Mouse (Mus musculus) ovary, postnatal 10 days (tissue): ENCODE measurements around the gene Ap3b1.

Source experiments
- DNase-seq: peaks from one replicate; pipeline ENCODE4 v3.0.0; 2022; ENCODE audit warnings: low spot score

Gene Ap3b1

DNA sequence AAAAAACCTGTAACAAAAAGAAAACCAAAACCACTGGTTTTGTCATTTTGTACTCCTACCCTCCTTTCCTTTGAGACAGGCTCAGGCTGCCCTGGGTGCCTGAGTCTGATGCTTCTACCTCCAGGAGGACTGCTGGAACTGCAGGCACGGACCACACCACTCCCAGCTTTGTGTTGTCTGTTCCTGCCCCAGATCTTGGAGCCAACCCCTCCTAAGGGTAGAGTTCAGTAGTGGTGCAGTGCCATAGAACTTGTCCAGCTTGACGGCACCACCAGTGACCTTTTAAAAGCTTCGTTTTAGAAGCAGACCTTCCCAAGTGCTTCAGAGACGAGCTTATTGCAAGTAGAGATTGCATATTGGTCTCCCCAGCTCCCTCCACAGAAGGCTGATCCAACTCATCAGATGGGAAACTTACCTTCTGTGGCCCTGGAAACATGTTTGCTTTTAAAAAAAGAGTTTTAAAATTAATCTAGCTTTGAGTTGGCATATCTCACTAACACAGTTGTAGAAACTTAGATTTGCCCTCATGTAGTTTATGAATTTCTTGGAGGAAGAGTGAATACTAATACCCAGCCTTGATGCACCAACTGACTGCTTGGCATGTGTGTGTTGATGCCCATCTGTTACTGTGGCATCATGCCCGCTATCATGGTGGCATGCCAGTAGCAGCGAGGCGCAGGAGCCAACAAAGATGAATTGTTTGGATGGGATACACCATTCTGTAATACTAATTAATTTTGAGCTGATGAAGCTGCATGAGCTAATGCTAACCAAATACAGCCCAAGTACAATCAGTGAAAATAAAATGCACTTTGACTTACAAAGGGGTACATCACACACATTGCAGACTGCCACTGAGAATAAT, 17.0 kb downstream of the Ap3b1 start:
- no peak for DNase-seq

DNA sequence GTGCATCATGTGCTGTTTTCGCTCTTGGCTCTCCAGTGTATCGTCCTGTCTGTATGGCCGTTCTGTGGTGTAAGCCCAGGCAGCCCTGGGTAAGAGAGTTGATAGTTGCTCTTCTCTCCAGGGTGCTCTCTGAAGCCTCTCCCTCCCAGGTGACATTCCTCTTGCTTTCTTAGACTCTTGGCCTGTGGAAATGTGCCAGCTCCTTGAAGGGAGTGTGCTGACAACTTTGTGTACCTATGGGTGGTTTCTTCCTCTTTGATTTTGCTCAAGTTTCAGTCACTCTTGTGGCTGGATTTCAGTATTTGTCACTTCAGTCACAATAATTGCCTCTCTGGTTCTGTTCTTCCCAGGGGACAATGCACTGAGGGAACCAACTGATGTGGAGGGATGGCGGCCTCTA, 20.2 kb downstream of the Ap3b1 start:
- no peak for DNase-seq

DNA sequence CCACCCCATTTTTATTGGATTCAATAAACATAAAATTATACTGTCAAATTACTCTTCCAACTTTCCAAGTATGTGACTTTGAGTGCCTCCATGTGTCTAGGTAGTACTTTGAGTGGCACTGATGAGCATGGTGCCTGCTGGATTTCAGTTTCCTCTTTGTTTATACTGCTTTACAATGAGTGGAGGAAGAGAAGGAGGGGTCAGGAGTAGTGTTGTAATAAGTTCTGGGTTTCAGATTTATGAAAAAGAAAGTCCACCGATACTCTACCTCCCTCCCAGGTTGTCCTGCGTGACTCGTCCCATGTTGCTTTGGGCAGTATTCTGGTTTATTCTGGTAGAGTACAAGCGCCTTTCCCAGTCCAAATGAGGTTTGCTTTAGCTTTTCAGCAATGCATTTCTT, 22.7 kb downstream of the Ap3b1 start:
- no peak for DNase-seq

DNA sequence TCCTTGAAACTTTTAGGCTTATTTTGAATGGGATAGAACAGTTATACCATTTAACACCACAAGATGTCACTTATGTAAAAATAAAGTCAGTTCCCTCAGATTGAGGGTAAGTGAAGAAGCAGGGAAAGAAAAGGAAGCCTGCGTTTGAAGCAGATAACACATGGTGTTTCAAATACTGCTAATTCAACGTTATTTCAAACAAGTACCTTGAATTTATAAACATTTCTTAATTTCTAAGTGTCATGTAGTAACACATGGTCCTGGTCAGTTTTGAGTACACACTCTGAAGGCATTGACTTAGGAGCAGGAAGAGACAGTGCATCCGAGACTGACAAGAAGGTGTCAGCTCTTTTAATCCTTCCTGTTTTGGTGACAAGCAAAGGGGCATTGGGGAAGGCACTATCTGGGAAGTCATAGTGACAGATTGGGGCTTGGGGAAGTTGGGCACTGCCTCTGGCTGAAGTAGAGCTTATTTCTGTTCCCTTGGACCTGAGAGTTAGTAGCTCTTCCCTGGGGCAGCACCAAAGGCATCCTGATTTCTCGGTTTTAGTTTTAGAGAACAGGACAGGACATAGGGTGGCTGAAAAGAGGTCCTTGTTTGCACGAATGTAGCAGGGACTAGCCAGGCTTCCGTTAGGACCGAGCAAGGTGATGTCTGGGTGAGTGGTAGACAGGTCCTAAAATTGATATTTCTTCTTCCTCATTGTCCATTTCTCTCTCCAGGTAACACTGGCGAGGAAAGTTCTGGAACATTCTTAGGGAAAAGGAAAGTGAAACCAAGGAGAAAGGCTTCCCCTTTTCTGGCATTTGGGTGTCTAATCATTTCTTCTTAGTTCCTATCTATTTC, 23.3 kb downstream of the Ap3b1 start:
- no peak for DNase-seq

DNA sequence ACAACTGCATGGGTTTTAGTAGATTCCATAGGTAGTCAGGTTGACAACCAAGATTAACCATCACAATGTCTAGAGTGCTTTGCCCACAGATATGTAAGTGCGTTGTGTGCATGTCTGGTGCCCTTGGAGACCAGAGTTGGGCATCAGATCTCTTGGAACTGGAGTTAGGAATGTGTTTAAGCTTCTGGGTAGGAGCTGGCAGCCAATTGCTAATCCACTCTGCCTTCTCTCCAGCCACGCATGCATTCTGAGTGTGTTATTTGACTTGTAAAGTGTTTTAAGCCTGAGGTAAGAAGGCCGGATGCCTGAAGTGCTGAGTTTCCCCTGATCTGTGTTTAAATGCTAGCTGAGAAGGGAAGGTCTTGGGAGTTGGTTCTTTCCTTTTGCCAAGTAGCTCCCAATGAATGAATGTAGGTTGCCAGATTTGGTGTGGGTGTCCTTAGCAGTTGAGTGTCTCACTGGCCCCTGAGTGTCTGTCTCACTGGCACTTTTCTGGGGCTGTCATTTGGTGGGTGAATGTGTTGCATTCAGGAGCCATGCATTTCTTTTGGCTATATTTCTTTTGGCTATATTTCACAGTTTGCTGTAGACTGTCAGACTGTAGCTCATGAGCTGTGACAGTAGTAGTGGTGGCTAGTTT, 26.3 kb downstream of the Ap3b1 start:
- no peak for DNase-seq

DNA sequence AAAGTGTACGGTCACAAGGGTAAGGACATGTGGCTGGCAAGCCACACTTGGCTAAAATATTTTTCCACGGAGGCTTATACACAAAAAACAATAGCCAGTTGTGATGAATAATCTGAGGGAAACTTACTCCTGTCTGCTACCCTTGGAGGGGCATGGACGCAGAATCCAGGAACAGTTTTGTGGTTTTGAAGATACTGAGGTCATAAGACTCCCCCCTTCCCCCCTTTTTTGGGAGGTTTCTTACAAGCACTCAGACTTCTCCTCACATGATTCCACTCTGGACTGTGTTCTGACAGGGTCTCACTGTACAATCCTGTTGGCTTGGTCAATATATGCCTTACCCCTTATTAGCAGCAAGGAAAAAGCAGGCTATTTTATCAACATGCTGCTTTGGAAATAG, 29.8 kb downstream of the Ap3b1 start:
- DNase-seq: no peak

DNA sequence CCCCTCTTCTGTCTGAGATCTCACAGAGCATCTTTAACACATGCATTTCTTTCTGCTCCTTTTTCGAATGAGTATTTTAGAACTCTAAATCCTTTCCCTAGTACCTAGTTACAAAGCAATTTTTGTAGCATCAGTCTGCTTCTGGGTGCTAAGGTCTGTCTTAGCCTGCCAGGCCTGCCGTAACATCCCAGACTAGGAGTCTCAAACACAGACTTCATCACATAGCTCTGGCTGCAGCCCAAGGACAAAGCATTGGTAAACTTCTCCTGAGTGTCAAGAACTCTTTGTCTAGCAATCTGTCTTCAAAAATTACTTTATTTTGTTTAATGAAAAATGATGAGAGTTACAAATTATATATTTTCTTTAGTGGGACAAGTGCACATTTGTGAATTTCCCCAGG, 30.8 kb downstream of the Ap3b1 start:
- no peak for DNase-seq

DNA sequence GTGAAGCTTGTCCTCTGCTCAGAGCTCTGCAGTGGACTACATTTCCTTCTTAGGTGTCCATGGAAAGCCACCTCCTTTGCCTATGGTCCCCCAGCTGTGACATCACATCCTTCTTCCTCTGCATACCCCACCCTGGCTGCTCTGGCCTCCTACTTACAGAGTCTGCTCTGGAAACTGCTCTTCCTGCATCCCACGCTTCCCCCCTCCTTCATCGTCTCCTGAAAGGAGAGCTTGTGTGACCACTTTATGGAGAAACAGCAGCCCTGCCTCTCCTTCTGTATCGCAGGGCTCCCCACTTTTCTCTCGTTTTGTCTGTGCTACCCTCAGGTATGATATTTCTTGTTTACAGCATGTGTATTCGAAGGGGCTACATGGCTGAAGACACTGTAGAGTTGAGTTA, 33.5 kb downstream of the Ap3b1 start:
- no peak for DNase-seq

DNA sequence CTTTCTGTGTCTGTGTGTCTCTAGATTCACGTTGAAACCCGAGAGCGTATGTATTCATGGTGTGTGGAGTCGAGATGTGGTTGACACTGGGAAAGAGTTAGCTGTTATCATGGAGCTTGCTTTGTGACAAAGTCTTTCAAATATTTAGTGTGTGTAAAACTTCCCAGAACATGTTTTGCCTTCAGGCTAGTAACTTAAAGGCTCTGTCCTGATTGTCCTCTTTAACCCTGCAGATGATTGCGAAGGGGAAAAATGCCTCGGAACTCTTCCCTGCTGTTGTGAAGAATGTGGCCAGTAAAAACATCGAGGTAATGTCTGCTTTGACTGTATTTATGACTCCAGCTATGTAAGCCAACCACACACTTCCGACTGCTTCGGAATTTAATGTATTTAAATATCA, 35.7 kb downstream of the Ap3b1 start:
- no peak for DNase-seq

DNA sequence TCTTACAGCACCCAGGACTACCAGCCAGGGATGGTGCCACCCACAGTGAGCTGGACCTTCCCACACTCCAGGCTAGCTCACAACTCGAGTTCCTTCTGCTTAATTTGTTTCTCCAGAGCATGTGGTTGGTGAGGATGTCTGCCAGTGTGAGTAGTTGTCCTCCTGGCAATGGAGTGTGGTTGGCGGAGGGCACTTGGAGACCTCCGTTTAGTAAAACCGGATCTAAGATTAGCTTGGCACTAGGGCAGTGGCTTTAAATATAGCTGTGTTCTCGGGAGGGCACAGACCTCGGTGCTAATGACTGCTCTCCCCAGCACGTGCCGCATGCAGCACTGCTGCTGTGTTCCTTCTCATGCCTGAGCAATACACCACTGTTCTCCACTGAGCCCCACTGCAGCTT, 37.0 kb downstream of the Ap3b1 start:
- no peak for DNase-seq

DNA sequence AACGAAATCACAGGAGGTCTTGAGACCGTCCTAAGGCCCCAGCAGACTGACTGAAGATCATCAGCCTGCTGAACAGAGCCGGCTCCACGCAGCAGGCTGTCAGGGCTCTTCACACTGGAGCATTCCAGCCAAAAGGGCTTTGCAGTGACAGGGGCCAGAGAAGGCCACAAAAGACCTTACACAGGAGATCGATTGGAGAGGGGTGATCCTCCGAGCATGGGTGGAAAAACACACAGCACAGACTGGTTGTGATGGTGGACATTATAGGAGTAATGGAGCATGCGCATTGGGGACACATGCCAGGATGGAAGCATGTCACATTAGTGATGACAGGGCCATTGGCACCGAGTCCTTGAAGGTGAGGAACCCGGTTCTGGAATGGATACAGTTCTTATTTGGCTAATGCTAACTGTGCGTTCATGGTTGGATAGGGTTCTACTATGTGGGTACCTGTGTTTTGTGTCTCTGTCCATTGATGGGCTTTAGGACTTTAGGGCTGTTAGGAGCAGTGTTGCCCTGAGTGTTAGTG, 37.7 kb downstream of the Ap3b1 start:
- DNase-seq: no peak

DNA sequence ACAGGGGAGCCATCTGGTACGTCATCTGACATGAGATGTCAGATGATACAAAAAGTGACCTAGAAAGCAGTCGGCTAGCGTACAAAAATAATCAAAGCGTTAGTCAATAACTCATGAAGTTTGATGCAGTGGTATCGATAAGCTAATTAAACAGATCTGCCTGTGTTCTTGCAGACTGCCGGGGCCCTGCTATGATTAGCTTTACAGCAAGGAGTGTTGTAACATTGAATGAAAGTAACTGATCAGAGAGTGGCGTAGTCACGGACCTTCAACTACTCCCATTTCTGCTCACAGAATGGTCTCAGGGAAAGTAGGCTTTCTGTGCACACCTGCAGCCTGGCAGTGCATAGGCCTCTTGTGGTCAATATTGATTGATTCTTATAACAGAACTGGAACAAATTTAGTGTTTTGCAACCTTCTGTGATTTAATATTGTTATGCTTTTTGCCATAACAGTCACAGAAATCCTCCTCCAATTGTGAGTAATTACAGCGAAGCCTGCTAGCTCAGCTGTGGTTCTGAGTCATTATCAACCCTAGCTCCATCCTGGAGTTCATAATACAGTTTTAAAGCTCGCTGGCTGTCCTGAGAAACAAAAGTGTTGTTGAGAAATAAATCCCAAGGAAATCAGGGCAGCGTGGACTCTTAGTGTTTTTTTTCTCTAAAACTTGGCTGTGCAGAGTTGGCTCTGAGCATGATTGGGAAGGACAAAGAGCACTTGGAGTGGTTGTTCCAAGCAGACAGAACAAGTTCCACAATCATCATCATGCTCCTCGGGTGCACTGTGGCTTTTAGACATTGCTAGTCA, 40.0 kb downstream of the Ap3b1 start:
- DNase-seq: no peak

DNA sequence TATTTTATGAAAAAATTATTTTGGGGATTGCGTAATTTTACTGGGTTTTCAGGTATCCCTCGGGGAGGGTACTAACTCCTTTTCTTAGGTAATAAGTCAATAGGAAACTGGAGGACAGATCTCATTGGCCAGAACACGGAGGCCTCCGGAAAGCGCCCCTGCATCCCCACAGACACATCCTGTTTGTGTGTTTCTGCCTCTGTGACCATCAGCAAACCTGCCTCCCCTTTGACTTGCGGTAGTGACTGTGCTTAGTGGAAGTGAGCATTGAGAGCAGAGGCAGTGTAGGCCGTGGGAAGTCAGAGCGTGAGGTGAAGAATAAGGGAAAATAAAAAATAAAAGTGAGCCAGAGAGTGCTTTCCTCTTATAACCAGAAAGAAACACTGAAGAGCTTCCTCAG, 41.7 kb downstream of the Ap3b1 start:
- DNase-seq: no peak

DNA sequence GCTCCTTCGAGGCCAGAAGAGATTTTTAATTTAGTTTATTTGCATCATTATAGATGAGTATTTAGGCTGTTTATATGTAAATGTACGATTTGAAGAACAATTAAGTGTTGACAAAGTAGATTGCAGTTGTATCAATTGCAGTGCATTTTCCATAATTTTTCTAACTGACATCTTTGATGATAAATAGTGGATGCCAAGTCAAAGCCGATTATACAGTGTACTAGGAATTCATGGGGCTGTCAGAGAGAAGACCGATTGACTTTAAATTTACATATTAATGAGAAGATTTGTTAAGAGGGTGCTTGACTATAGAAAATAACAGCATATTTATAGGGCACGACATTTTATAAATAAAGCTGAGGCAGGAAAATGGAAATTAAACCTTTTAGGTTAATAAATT, 64.8 kb downstream of the Ap3b1 start:
- no peak for DNase-seq

DNA sequence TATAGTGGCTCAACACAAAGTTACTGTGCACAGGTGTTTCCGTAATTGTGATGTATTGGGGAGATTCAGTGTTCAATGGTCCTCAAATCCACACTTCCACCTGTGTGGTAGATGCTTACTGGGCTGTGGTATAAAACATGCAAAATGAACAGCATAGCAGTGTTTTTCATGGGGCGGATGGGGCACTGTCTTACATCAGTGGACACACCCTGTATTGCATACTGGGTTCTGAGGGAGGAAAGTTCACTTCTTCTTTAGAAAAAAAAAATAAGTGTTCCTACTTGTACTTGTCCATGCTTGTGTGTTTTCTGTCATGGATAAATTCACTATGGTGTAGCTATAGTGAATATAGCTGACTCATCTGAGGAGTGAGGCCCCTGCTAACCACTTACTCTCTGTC, 70.8 kb downstream of the Ap3b1 start:
- DNase-seq: no peak

DNA sequence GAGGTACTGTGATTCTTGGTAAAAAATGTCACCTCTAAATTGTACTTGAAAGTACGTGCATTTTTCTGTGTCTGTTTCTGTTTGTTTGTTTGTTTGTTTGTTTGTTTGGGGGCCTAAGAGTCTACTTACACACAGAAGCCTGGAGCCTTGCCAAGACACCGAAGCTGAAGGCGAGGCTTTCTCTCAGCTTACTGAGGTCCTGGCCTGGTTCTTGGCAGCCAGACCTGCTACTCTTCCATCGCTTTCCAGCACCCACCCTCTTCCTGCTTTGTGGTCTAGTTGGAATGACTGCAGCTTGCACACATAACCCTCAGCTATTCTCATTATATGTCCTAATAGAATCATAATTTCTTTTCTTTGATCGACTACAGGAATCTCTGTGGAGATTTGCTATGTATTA, 80.6 kb downstream of the Ap3b1 start:
- no peak for DNase-seq

DNA sequence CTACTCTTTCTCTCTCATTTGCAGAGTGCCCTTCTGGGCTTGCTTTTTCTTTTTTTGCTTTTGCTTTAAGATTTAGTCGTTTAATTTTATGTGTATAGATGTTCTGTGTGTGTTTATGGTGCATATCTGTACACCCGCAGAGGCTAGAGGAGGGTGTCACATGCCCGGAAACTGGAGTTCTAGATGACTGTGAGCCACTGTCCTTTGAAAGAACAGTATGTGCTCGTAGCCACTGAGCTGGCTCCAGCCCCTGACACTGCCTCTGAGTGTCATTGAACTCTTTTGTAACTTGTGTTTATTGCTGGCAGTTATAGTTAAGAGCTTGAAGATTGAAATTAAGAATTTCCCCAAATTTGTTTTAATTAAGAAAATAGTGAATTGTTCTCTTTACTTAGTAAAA, 82.4 kb downstream of the Ap3b1 start:
- DNase-seq: no peak

DNA sequence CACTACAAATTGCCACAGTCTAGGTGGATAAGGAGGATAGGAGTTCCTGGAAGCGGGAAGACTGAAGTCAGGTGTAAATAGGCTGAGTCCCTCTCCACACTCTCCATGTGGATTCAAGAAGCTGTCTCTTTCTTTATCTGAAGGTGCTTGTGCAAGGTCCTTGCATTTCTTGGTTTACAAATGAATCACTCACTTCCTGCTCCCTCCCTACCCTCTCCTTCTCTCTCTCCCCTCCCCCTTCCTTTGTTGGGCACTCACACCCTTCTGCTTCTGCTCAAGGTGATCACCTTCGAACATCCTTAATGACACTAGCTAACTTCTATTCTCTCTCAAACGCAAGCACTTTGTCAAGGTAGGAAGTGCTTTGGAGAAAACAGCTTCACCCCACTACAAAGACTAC, 84.7 kb downstream of the Ap3b1 start:
- DNase-seq: no peak

DNA sequence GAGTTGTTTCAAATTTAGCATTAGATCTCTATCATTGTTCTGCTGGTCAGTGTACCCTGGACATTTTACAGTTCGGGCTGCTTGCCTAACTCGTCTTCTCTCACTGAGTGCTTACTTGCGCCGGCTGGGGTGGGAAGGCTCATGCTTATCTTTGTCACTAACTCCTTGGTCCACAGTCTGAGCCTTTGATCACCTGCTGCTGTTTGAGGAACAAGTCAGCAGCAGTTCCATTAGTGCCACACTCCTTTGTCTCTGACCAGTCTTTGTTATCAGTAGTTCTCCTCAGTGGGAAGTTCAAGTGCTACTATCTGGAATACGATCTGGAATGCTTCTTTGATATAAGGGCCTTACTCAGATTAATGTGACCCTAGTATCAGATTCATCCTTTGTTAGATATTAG, 86.3 kb downstream of the Ap3b1 start:
- DNase-seq: no peak

DNA sequence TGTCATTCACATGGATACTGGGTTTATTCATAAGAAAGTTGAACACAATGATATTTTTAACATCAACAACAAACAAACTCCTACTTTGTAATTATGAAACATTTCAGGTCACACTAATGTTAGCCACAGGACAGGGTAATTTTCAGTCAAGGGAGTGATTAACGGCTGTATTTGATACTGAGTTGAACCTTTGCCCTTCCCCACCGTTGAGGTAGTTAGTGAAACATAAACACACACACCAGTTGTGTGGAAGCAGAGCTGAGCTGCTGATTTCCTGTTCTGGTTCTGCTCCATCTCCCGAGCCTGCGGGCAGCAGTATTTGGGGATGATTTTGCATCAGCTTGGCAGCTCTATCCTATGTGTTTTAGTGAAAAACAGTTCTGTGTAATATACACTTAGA, 88.2 kb downstream of the Ap3b1 start:
- DNase-seq: no peak

DNA sequence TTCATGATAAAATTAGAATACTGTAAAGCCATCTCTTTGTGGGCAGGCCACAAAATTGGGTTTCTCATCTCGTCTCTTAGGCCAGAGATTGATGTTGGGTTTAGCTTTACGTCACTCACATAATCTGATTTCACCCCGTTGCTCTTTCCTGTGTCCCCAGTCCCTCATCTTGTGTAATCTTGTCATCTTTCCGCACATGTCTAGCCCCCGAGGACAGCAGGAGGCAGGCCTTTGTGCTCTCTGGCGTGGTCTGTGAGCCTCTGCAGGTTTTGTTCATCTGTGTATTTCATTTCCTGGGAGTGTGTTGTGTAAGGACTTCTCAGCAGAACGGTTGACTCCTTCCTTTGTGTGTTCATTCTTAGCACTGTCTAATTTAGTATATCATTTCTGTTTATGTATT, 90.8 kb downstream of the Ap3b1 start:
- DNase-seq: no peak

DNA sequence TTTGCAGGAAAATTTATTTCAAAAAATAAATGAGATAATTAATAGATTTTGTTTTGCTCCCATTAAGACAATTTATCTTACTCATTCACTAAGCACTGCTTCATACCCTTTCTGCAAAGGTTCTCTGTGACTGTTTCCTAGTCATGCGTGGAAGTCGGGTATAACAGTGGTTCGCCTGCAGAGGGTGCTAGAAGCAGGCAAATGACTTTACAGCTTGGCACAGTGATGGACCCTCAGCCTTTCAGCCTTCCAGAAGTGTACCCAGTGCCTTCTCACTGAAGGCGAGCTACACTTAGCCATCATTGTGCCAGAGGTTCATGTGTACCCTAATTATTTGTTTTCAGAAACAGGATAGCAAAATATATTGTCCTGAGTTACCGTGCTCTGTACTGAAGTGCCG, 92.5 kb downstream of the Ap3b1 start:
- DNase-seq: no peak
